Mouse (Mus musculus): ENCODE data around the gene Ring1.
"Not testable (repeated sequence)": the region's sequence is repeated elsewhere in the genome, so short reads cannot be mapped to it uniquely, and the experiment has no call there.

DNA sequence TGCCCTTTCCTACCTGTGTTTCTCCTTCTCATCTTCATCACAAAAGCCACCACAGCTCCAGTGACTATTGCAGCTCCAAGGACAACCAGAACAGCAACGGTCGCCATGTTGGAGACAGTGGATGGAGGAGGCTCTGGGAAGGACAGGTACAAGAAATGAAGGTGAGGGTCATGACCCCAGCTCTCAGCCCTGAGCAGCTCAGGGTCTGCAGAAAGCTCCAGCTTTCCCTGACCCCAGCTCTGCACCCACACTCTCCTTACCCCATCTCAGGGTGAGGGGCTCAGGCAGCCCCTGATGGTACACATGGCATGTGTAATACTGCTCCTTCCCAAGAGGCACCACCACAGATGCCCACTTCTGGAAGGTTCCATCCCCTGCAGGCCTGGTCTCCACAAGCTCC, 27.5 kb downstream of the Ring1 start:
- TF ChIP-seq CTCF, EP300 (IDR thresholded peaks at IDR 0.05; ENCODE audit: low read depth): not testable (repeated sequence)
